Mouse (Mus musculus): ENCODE measurements around the gene Adgrl3.
A peak's percentile ranks its signal among the peaks of the same experiment; 100 is the strongest.

Gene Adgrl3

DNA sequence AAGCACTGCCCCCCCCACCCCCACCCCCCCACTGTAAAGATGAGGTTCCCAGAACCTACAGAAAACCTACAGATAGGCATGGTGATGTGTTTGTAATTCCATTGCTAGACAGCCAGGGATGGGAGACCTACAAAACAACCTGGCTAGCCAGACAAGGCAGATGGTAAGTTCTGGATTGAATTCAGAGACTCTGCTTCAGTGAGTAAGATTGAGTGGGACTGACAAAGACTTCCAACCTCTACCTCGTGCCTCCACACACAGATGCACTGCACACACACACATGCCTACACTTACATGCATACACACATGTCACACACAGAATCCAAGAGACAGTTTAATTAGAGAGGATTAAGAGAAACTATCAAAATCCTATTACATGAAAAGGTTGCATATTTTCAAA lies 544.4 kb downstream of the Adgrl3 start:
- no peak for DNase-seq (ENCODE audit: low spot score in 2 of 2)

DNA sequence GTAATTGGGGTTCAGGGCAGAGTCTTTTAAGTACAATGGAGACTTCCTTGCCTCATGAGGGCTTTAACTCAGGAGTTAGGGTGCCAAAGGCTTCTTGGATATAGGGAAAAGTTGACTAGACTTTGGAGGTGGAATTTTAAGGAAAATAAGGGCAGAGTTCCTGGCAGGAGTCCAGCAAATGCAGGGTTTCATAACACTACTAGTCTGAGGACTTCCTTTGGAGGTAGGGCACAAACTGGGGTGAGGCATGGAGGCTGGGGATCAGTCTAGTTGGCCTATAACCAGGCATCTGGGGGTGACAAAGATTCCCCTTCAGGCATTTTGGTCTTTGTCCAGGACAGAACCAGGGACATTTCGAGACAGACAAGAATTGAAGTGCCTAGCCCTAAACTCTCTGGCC lies 546.6 kb downstream of the Adgrl3 start:
- peak in 1 of 2 experiments; percentile 6 for DNase-seq (ENCODE audit: low spot score in 2 of 2)

DNA sequence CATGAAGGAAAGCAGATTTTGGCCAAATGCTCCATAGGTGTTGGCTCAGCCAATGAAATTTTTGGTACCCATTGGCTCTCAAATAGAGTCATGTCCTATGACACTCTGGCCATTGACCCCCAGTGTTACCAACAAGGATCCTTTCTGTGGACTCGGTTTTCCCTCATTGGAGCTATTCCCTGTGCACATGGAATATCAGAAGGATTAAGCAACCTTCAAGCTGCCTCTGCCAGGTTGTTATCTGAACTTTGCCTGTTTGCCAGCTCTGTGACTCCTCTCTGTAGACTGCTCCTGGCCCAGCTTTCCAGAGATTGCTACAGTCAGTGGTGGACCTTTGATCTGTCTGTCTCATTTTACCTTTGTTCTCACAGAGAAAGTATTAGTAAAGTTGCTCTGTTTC lies 548.8 kb downstream of the Adgrl3 start:
- DNase-seq (ENCODE audit: low spot score in 2 of 2): peak in 1 of 2 experiments; percentile 48

DNA sequence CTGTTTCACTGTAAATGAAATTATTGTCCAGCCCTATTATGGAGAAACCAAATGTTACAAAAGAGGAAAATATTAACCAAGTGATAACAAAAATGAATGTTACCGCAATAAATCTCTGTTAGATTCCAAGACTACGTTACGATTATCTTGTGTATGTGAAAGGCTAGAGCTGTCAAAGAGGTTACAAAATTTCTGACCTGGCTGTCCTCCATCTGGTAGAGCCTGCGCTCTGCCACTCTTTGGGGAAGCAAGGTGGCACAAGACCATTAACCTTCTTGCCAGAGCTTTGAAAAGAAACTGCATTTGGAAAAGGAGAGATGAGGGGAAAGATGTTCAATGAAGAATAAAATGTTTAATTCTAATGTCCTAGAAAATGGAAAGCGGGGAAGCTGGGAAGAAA lies 562.9 kb downstream of the Adgrl3 start:
- peak in 1 of 2 experiments; percentile 9 for DNase-seq (ENCODE audit: low spot score in 2 of 2)

DNA sequence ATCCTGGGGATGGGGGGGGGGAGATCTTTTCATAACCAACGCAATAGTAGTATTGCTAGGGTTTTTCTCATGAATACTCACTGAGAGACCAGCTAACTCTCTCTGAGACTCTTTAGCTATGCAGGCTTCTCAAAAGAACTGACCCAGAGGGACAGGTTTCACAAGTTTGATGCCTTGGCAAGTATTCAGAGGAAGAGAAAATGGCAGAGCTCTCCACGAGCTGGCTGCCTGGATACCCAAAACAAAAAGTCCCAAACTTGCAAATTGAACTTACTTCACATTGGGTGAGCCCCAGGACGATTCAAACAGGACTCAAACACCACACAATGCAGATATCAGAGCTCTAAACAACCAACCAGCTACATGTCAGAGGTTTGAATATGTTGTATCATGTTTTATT lies 563.5 kb downstream of the Adgrl3 start:
- peak in 1 of 2 experiments; percentile 6 for DNase-seq (ENCODE audit: low spot score in 2 of 2)

DNA sequence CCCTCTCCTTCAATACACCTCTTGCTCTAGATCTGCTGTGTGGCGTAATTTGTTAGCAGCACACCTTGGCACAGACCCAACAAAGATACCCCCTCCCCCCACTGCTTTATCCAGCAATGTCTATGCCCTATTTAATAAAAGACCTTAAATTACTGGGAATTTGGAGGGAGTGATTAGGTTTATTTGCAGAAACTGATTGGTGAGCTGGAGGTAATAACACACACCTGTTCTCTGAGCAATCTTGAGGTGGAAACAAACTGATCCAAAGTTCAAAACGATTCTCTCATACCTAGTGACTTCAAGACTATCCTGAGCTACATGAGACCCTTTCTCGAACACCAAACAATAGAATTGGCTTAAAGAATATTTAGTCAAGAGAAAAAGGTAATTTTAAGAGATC lies 565.0 kb downstream of the Adgrl3 start:
- DNase-seq (ENCODE audit: low spot score in 2 of 2): no peak

DNA sequence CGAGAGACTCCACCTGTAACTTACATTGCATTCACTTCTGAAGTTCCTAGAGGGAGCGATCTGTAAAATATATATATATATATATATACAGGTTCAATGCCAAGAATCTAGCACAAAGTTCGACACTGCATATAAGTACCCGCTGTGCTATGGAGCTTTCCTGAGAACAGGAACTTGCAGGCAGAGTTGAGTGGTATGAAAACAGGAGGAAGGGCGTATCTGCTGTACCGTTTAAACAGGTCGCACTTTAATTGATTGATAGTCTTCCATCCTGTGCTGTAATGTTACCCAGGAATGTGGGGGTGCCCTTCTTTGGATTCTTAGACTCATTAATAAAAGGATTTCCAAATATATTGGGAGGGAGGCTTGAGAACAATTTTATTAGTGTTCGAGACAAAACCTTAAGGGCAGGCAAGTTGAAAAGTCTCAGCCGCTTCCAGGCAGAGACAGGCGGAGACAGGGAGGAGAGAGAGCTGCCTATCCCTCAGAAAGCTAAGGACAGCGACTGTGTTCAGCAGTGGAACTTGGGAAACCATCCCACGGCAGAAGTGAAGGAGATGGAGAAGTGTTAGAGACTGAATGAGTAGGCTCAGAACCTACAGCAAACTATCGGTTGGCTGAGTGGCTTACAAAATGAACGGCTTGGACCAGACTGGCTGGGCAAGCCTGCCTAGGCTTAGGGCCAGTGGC lies 570.2 kb downstream of the Adgrl3 start:
- DNase-seq (ENCODE audit: low spot score in 2 of 2): no peak

DNA sequence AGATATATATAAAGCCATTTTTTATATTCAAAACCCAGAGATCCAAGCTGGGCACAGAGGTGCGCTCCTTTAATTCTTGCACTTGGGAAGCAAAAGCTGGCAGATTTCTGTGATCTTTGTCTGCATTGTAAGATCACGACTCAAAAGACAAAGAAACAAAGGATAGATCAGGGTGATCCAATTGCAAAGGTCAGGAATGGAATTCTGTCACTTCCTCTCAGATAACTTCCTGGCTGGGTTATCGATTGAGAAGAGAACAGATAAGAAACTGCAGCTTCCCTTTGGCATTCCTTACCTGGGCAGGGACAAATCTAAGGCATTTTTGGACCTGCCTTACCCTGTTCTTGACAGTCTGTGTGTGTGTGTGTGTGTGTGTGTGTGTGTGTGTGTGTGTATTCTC lies 571.5 kb downstream of the Adgrl3 start:
- DNase-seq (ENCODE audit: low spot score in 2 of 2): no peak

DNA sequence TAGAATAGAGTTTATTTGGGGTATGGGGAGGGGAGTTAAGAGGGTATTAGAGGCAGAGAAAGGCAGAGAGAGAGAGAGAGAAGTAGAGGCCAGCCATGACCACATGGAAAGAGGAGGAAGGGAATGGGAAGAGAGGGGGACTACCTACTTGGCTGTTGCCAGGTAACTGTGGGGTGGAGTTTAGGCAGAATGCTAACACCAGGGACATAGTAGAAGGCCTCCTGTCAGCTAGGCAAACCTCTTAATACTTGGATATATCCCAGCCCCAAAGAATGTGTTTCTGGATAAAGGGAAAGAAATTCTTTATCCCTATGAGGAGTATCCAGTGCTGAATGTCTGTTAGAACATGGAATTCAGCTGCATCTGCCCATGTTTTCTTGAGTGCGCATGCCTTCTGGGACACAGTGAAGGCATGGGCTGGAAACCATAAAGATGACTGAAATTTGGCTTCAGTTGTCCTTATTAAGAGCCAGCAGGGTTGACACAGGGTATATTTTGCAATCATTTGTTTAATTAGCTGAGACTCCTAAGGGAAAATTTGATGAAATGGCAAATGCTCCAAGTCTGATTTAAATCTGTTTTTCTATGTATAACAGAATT lies 573.6 kb downstream of the Adgrl3 start:
- DNase-seq (ENCODE audit: low spot score in 2 of 2): no peak

DNA sequence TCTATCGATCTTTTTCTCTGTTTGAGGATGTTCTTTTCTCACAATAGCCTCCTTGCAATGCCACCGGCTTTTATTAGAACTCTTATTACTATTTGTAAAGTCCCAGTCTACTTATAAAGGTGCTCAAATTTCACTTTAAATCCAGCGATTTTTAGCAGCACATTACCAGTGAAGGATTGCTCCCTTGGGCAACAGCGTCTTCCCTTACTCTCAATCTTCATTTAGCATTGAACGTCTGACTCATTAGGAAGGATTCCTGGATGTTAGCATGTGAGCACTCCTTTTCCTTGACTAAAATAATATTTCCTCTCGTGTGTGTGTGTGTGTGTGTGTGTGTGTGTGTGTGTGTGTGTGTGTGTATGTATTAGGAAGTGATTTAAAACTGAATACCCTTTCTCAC lies 578.1 kb downstream of the Adgrl3 start:
- DNase-seq (ENCODE audit: low spot score in 2 of 2): no peak

DNA sequence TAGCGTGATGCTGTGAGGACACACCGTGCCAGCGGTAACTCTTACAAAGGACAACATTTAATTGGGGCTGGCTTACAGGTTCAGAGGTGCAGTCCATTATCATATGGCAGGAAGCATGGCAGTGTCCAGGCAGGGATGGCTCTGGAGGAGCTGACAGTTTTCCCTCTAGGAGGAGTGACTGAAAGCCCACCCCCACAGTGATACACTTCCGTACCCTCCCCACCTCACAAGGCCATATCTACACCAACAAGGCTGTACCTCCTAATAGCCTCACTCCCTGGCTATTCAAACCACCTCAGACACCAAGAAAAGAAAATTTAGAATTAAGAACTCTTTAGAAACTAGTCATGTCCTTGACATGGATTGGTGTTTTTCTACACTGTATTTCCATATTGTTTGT lies 583.0 kb downstream of the Adgrl3 start:
- DNase-seq (ENCODE audit: low spot score in 2 of 2): no peak

DNA sequence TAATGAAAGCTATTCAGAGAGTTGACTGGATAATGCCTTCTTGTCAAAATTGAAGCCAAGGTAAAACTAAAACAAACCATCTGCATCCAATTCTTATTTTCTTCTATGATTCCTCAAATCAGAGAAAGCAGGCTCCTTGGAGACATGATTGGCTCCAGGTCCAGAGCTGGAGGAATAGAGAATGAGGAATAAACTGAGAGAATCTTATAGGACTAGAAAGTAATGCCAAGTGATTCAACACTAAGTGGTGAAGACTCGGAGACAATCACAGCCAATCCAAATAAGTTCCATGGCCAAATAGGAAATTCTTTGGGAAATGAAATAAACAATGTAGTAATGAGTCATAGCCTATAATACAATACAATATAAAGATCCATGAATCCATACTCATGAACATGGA lies 585.7 kb downstream of the Adgrl3 start:
- no peak for DNase-seq (ENCODE audit: low spot score in 2 of 2)

DNA sequence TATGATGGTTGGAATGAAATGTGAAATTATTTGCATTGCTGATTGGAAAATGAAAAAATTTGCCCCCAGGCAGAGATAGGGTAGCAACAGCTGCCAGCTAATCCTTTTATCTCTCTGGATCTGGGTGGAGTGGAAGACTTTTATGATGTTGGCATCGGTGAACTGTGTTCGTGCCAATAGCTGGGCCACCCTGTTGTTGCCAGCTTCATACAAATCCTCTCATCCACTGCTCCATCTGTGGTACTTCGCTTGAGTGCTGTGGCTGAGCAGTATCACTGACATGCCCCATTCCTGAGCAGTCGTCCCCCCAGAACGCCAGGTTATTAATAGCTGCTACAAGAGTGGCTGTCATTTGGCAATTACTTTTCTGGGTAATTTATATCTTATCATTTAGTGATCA lies 590.3 kb downstream of the Adgrl3 start:
- no peak for DNase-seq (ENCODE audit: low spot score in 2 of 2)

DNA sequence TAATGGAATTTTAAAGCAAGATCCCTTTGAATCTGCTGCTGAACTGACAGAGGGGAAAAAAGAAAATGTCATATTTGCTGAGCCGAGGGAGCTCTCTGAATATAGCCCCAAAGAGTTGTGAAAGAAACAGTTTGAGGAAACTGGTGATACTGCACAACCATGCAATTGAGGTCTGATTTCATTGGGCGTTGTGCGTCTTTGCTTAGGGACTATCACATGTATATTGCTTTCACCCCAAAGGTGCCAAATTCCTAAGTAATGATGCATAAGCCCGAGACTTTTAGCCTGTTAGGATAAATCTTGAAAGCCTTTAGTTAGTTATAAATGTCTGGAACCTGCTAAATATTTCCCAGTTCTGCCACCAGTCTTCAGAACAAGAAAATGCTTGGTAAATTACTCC lies 594.7 kb downstream of the Adgrl3 start:
- DNase-seq (ENCODE audit: low spot score in 2 of 2): no peak

DNA sequence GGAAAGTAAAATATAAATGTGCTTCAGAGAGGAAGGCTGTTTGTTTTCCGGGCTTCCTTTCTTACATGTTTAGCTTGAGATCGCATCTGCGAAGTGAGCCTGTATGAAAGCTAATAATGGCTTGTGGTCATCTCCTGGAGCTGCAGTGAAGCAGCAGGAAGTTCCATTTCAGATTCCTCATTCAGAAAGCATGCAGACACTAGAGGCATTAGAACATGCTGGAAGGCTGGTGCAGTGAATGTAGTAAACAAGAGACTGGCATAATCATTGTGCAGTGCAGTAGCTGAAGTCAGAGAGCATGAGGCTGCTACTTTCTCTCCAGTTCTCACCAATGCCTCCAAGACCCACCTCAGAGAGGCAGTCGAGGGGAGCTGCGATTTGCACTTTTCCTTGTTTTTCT lies 601.2 kb downstream of the Adgrl3 start:
- no peak for DNase-seq (ENCODE audit: low spot score in 2 of 2)

DNA sequence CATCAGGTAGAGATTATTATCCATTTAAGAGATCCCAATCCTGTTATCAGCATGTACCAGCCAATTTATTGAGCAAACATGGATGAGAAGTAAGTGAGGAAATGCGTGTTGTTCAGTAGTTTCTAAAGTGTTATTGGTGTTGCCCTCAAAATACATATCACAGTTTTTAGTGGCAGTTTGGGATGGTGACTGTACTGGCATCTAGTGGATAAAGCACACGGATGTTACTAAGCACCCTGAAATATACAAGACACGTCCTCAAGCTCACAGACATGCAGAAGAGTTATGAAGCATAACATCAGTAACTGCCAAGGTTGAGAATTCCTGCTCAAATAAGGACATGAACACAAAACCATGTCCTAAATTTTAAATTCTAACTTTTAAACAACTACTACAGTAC lies 601.8 kb downstream of the Adgrl3 start:
- DNase-seq (ENCODE audit: low spot score in 2 of 2): no peak

DNA sequence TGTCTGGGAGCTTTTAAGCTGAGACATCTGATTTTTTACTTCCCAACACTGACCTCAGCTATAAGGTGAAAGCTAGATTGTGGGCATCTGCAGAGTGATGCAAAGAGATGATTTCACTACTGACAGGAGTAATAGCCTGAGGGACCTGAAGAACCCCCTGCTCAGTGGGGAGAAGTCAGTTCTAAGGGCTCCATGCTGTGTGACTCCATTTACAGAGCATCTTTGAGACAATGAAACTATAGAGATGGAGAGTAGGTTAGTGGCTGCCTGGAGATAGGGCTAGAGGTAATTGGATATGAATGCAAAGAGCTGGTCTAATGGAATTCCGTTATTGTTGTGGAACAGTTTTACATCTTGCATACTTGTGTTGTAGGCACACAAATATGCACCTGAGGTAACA lies 603.9 kb downstream of the Adgrl3 start:
- no peak for DNase-seq (ENCODE audit: low spot score in 2 of 2)

DNA sequence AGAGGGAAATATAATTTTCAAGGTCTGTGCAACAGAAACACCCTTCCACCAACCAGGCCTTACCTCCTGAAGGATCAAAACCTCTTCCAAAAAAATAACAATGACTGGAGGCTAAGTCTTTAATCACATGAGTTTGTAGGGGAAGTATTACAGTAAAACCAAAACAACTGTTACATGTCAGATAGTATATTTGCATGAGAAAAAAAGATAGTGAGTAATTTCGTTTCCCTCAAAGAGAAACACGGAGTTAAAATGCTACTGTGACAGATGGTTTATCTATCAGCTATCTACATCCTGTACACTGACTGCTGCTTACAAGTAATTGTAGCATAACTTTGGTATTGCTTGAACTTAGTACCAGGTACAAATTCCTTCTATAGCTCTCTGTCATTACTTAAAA lies 616.2 kb downstream of the Adgrl3 start:
- no peak for DNase-seq (ENCODE audit: low spot score in 2 of 2)

DNA sequence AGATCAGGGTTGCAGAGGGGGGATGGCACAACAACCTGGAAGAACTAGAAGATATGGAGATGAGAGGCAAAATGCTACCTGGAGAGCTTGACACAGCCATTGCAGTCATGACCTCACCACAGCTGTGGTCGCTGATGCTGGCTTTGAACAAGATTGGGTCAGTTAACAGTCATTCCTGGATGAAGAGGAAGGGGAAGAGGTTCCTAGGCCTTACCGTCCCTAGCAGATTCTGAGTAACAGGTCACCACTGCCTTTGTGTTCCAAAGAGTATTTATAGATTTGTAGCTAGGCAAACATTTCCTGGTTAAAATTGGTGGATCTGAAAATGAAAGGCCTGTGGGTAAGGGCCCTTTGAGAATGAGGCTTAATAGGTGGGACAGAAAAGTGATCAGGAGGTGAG lies 618.5 kb downstream of the Adgrl3 start:
- no peak for DNase-seq (ENCODE audit: low spot score in 2 of 2)

DNA sequence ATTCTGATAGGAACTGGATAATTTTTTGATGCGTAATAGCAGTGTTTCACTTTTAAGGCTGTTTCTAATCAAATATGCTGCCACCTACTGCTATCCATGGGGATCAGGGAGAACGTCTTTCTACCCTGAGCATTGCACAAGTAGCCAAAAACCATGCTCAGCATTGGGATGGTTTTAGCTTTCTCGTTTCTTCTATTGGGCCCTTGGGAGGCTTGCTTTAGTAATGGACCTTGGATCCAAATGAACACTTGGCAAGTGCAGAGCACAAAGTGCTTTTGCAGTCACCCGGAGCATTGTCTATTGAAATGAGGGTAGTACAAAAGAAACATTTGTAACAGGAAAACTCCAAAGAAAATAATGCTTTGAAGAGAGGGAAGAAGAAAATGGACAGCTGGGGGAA lies 620.2 kb downstream of the Adgrl3 start:
- peak in 1 of 2 experiments; percentile 27 for DNase-seq (ENCODE audit: low spot score in 2 of 2)

DNA sequence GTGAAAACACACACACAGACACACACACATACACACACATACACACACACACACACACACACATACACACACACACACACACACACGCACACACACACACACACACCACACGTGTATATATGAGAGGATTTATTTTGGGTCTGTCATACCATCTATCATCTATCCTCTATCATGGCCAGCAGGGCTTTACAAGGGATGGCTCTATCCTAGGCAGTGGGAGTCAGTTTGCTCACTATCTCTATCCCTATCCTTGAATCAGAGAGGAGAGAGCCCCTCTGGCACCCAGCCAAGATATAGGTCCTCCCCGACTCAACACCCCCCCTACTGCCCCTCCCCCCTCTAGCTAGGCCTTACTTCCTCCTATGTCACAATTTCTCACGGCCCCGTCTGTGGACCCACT lies 625.6 kb downstream of the Adgrl3 start:
- no peak for DNase-seq (ENCODE audit: low spot score in 2 of 2)

DNA sequence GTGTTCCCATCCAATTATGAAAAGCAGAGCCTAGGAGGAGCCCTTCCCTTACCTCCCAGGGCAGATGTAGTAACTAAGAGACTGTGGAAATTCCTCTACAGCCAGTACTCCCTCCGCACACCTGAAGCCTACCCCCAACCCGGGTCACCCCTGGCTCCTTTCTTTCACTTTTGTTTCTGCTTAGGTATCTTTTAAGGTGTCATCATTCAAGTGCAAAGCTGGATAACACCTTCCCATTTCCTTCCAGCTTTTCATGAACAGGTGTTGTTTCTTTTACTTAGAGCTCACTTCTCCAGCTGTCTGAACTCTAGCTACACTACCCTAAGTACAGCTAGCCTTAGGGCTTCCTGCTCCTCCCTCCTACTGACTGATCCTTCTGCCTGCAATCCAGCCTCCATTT lies 634.0 kb downstream of the Adgrl3 start:
- no peak for DNase-seq (ENCODE audit: low spot score in 2 of 2)

DNA sequence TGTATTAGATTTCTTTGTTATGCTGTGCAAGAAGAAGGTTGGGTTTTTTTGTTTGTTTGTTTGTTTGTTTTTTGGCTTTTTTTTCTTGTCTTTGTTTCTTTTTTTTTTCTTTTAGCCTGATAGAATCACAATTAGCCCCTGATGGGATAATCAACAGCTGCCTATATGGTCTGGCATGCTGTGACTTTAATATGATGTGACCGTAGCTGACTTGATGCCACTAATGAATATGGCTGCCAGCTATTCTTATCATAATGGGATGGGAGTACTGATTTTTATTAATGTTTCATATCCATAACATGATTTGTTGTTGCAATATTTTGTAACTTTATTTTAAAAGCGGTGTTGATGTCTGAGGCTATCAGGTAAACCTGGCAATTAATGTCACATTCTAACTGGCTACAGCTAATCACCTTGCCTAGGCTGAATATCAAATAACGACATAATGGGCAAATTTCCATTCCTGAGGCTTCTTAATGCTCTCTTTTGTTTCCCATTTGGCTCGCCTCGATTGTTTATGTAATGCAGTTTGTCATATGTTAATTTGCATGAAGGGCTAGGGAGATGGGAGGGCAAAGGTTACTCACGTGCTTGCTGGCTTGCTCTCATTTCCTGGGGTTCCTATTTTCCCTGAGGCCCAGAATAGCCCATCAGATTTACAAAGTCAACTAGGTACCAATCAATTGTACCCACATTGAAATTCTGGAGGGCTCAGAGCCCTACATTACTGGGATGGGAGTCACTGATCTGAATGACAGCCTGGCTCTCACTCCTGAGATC lies 641.9 kb downstream of the Adgrl3 start:
- DNase-seq (ENCODE audit: low spot score in 2 of 2): no peak
